Mouse (Mus musculus): ENCODE measurements around the gene Sdhd.

- TF ChIP-seq CTCF (IDR thresholded peaks at IDR 0.05; ENCODE audit: control insufficient read depth, insufficient read depth, insufficient replicate concordance, low read depth, low read length) (no peak), POLR2A (IDR thresholded peaks at IDR 0.05; ENCODE audit: control insufficient read depth, low read depth, low read length) (no peak)
These were observed 12.6 kb downstream of the Sdhd start for GRCm38 (mm10) chr9:50590856-50591518.
